Mouse (Mus musculus): Measurements from ENCODE around the gene Kazald1.

Gene Kazald1

GRCm38 (mm10) chr19:45048644-45049365 is 26.2 kb upstream of the Kazald1 start:
- in situ Hi-C loops (cut with MboI), result no loop called here

GRCm38 (mm10) chr19:45049523-45049922 is 25.5 kb upstream of the Kazald1 start:
- in situ Hi-C loops (cut with MboI), result no loop called here

- in situ Hi-C loops (cut with MboI), result no loop called here
Measured at GRCm38 (mm10) chr19:45053451-45053850, 21.6 kb upstream of the Kazald1 start.

- in situ Hi-C loops (cut with MboI), result no loop called here
Measured at GRCm38 (mm10) chr19:45054892-45055690, 19.9 kb upstream of the Kazald1 start.

- in situ Hi-C loops (cut with MboI), result no loop called here
Measured at GRCm38 (mm10) chr19:45056364-45056763, 18.7 kb upstream of the Kazald1 start.

GRCm38 (mm10) chr19:45056908-45057698 is 17.9 kb upstream of the Kazald1 start:
- in situ Hi-C loops (cut with MboI), result no loop called here

- in situ Hi-C loops (cut with MboI), result no loop called here
Measured at GRCm38 (mm10) chr19:45057724-45058112, 17.3 kb upstream of the Kazald1 start.

GRCm38 (mm10) chr19:45058113-45058839 is 16.8 kb upstream of the Kazald1 start:
- in situ Hi-C loops (cut with MboI), result no loop called here

GRCm38 (mm10) chr19:45058841-45059240 is 16.2 kb upstream of the Kazald1 start:
- in situ Hi-C loops (cut with MboI), result no loop called here

GRCm38 (mm10) chr19:45063565-45064292 is 11.3 kb upstream of the Kazald1 start:
- in situ Hi-C loops (cut with MboI), result no loop called here

- in situ Hi-C loops (cut with MboI), result no loop called here
Measured at GRCm38 (mm10) chr19:45065226-45065625, 9.8 kb upstream of the Kazald1 start.

GRCm38 (mm10) chr19:45067170-45067569 is 7.9 kb upstream of the Kazald1 start:
- in situ Hi-C loops (cut with MboI), result no loop called here

- in situ Hi-C loops (cut with MboI), result no loop called here
Measured at GRCm38 (mm10) chr19:45067758-45068510, 7.1 kb upstream of the Kazald1 start.

- in situ Hi-C loops (cut with MboI), result no loop called here
Measured at GRCm38 (mm10) chr19:45073871-45074542, 1.0 kb upstream of the Kazald1 start.

GRCm38 (mm10) chr19:45075323-45076035 is 438 bp downstream of the Kazald1 start:
- in situ Hi-C loops (cut with MboI), result no loop called here

GRCm38 (mm10) chr19:45076036-45076575 is 1.1 kb downstream of the Kazald1 start:
- in situ Hi-C loops (cut with MboI), result no loop called here

- in situ Hi-C loops (cut with MboI), result no loop called here
Measured at GRCm38 (mm10) chr19:45076586-45077510, 1.8 kb downstream of the Kazald1 start.

All from mature B cell (primary cell).